Mouse (Mus musculus) adrenal gland, adult 8-10 months (tissue): ENCODE data around the gene Gm10354. TPM values are rescaled to one million over a fixed set of nuclear protein-coding genes. Genes with fewer than 3 reads are reported as not detected.
"Not testable (repeated sequence)": the region's sequence is repeated elsewhere in the genome, so short reads cannot be mapped to it uniquely, and the experiment has no call there.

Experiments used
- DNase-seq: peaks from one replicate; pipeline ENCODE4 v3.0.0; 2022
- total RNA-seq, 4 experiments: library from RNA; stranded (reverse); gene quantifications; 2 replicates each; pipeline ENCODE4 v1.2.4; 2022

The Gm10354 gene
- total RNA-seq, 4 experiments from 2014 or later: not detected

GRCm38 (mm10) chr5:14953587-14953986 lies 25.1 kb downstream of the Gm10354 start:
- not testable (repeated sequence) for DNase-seq

GRCm38 (mm10) chr5:14952749-14953148 lies 26.0 kb downstream of the Gm10354 start:
- DNase-seq: not testable (repeated sequence)

GRCm38 (mm10) chr5:14951822-14952221 lies 26.9 kb downstream of the Gm10354 start:
- DNase-seq: not testable (repeated sequence)

- DNase-seq: not testable (repeated sequence)
Measured at GRCm38 (mm10) chr5:14947482-14948198, 31.1 kb downstream of the Gm10354 start.

GRCm38 (mm10) chr5:14945524-14945923 lies 33.2 kb downstream of the Gm10354 start:
- not testable (repeated sequence) for DNase-seq

GRCm38 (mm10) chr5:14941043-14941442 lies 37.7 kb downstream of the Gm10354 start:
- not testable (repeated sequence) for DNase-seq

- DNase-seq: not testable (repeated sequence)
Measured at GRCm38 (mm10) chr5:14938329-14938728, 40.4 kb downstream of the Gm10354 start, which contains the start of gene Speer4e. TSS of gene Speer4e (minus strand) at chr5:14938429.

- DNase-seq: not testable (repeated sequence)
Measured at GRCm38 (mm10) chr5:14933721-14934120, 45.0 kb downstream of the Gm10354 start.

GRCm38 (mm10) chr5:14927047-14927446 lies 51.7 kb downstream of the Gm10354 start:
- DNase-seq: not testable (repeated sequence)

Other genes with a start within 250 kb of the Gm10354 start
- gene Gm9758, start 64.0 kb downstream of the Gm10354 start, total RNA-seq: not detected
- gene Speer4e, start 40.5 kb downstream of the Gm10354 start, total RNA-seq: not detected
- gene Gm17019, start 54.1 kb upstream of the Gm10354 start, total RNA-seq: not detected